Mouse (Mus musculus) CD4-positive, CD25-positive, alpha-beta regulatory T cell, adult 4 months (primary cell): ENCODE data around the gene Plaa. TPM values are rescaled to one million over a fixed set of nuclear protein-coding genes. Genes with fewer than 3 reads are reported as not detected.
A peak's percentile ranks its signal among the peaks of the same experiment; 100 is the strongest.

Experiments
- ATAC-seq: one replicate; pipeline ENCODE4 v1.8.0; 2017
- polyA plus RNA-seq, 2 experiments: library from polyadenylated mRNA; unstranded; fragments of 100-300 nt; shearing (Covaris generic); gene quantifications; one replicate each; pipeline ENCODE4 v1.2.1; 2017

Gene Plaa
- polyA plus RNA-seq, 2 experiments from 2014 or later = 31.6 to 33.7 TPM

GRCm38 (mm10) chr4:94554955-94555494 is 48.0 kb downstream of the Plaa start:
- no peak for ATAC-seq

DNA sequence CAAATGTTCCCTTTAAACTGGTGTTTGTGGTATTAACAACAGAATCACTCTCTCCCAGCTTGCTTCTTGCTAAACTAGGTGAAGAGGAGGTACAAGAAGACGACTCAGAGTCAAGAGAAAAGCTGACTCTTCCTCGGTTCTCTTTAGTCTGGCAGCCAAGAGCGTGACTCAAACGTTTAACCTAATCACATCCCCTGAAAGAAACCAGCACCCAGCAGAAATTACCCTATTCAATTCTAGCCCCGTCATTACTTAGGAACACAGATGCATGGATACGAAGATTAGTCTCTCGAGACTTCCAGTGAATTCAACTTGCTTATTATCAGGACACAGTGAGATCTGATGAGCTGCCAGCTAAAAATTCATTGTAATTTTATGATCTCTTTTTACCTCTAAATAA is 58.7 kb downstream of the Plaa start:
- no peak for ATAC-seq

- no peak for ATAC-seq
Measured at GRCm38 (mm10) chr4:94543041-94543440, 60.0 kb downstream of the Plaa start.

GRCm38 (mm10) chr4:94533205-94533604 is 69.8 kb downstream of the Plaa start:
- ATAC-seq = no peak

- no peak for ATAC-seq
Measured at GRCm38 (mm10) chr4:94529448-94529847, 73.6 kb downstream of the Plaa start.

- no peak for ATAC-seq
Measured at GRCm38 (mm10) chr4:94523321-94523720, 79.7 kb downstream of the Plaa start.

- peak; percentile 47 for ATAC-seq
Measured at GRCm38 (mm10) chr4:94517631-94518030, 85.4 kb downstream of the Plaa start.

Other genes starting within 250 kb of the Plaa start
- gene Gm10306, start 46.7 kb downstream of the Plaa start, polyA plus RNA-seq = not detected
- 1 to 10 TPM; 5.3 to 6.2 TPM for gene Caap1, start 46.4 kb downstream of the Plaa start, polyA plus RNA-seq
- 1 to 10 TPM; 4.6 to 6.4 TPM for gene Ift74, start 11.2 kb upstream of the Plaa start, polyA plus RNA-seq
- not detected for gene Lrrc19, start 46.9 kb upstream of the Plaa start, polyA plus RNA-seq
- gene Tek, start 136.0 kb upstream of the Plaa start, polyA plus RNA-seq = not detected